Mouse (Mus musculus) embryo, embryonic 10.5 days (tissue): ENCODE results near the gene Rps6ka3.
A peak's percentile ranks its signal among the peaks of the same experiment; 100 is the strongest.

Experiments
- DNase-seq: peaks from one replicate; pipeline ENCODE4 v3.0.0-alpha.2; 2015; ENCODE audit warnings: low spot score

Gene Rps6ka3

DNA sequence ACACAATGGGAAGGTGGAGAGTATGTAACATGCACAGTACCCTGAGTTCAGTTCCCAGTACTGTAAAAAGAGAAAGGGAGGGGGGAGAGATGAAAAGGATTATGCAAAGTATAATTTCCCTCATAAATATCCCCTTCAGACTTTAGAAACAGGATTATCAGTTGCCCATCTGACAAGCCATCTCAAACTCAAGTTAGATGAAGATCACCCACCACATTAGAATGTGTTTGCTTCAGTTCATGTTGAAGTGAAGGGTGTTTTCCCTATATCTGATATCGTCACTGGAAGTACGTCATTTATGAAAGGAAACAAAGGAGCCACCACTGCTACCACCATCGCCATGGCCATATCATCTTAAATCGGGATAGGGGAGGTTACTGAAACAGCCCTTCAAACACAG is at the start of gene Rps6ka3:
TSS of gene Rps6ka3 (plus strand) at position 301 of the 400 bp plus-strand sequence.
- no peak for DNase-seq

DNA sequence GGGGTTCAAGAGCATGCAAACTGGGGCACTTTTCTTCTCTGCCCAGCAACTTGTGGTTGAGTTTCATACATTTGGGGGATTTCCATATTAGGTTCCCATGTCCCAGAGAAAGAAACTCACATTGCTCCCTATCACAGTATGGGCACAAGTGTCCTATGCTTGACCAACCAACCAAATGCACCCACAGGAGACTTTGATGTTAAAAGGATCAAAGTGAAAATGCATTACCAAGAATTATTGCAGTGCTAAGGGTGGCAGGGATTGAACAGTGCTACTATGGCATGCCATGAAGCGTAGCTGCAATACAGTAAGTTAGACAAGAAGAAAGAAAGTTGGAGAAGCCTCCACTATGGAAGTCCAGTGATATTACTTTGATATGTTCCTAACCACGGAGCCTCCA is 40.9 kb upstream of the Rps6ka3 start:
- DNase-seq: no peak

DNA sequence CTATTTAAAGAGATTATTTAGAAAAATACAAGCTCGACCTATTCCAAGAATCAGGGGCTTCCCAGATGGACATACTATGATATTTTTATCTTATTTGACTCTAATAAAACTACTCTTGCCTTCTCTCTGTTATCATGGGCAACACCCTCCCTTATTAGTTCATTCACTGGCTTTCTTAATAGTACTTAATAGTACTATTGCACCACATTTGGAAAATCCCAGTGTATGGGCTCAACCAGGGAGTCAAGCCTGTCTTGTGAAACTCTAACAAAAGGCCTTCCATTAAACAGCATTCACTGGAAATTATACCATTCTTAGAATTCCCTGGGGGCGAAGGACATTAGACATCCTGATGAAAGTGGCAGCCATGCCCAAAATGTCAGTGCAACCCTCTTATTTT is 38.5 kb upstream of the Rps6ka3 start:
- no peak for DNase-seq

DNA sequence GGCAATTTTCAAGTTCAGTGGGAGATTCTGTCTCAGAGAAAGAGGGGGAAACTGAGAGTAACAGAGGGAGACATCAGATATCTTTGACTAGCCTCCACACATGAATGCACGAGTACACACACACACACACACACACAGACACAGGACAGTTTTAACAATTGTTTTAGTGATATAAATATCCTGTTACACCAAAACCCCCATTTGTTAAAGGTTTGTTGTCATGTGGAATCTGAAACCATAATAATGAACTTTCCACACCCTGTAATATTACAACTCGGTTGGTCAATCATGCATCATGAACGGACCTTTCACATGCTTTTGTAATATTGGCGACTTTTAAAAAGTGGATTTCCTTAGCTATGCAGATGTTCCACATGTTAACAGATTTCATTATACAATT is 18.5 kb upstream of the Rps6ka3 start:
- DNase-seq: no peak

DNA sequence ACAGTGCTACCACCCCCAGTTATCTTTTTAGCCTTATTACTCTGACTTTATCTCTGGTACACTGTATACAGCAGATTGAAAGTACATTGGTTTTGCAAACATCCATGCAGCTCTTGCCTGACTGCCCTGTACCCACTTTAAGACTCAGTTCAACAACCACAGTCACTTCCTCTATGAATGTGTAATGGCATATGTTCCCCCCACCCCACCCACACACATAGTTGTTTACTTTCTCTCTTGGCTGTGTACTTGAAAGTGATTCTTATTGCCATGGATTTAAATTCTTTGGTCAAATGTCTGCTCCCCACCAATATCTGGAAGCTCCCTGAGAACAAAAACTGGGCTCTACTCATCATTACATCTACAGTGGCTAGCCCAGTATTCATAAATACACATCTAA is 10.6 kb upstream of the Rps6ka3 start:
- no peak for DNase-seq

DNA sequence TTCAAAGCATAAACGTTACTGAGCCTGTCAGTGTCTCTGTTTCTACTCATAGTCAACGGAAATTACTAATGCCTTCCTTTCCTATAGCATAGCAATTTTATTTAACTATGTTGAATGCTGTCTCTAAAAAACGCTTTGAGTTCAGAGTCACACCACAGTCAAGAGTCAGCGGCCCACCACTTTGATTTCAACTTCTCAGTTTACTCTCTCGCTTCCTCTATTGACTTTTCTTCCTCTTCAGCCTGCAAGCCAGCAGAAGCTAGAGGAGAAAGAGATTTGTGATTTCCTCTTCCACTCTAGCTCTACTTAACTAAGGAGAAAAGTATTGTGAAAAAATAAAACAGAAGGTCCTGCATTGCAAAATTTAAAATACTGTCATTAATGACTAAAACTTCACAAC is 10.0 kb upstream of the Rps6ka3 start:
- DNase-seq: no peak

DNA sequence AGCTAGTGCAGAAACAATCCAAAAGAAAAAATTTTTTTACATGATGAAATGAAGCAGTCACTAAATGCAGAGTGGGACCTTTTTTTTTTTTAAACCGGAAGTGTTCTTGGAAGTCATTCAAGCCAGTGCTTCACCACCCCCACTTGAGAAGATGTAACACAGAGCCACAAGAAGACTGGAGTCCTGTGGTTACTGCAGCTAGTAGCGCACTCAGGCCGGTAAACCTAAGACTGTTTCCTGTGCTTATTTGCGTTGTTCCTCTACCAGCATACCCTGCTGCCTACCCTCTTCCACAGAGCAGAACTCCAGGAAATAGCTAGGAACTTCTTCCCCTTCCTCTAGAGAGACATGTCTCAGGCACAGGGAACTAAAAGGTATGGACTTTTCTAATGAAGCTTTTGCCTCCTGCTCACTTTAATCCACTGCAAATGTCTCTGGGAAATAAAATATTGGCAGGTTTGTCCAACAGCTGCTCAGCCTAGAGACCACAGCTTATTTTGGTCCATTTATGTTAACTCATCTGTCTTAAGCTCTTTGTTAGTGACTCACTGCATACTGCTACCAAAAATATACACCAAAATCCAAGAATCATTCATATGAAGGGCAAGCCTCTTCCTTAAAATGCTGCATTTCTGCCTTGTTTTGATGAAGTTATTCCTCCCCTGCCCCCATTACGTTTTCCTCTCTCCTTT is 931 bp downstream of the Rps6ka3 start:
- no peak for DNase-seq

DNA sequence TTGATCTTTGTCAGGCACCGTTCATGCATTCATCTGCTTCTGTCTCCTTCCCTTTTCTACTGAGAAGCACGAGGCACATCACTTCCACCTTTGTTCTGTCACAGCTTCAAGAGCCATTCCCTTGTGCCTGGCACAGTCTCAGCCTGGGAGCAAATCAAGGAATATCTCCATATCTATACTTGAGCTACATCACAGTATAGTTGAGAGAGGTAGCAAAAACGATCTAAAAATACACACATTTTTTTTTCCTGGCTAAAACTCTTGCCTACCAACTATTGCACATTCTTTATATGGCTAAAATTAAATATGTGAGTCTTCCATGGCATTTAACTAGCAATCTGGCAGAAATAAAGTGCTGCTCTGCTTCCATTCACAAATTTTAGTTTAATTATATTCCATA is 5.1 kb downstream of the Rps6ka3 start:
- no peak for DNase-seq

DNA sequence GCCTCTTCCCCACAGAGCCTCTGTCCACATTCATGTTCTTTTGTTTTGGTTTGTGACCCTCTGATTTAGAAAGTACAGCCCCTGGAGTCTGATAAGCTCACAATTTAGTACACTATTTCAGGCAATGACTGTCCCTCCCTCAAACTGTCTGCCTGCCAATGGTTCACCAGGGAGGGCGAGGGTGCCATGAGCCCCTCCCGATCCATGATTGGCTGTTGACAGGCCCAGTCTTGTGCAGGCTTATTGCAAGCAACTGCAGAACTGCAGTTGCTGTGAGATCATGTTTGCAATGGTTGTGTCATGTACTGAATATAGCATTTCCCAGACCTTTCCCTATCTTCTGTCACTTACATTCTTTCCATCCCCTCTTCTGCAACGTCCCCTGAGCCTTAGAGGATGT is 12.4 kb downstream of the Rps6ka3 start:
- no peak for DNase-seq

DNA sequence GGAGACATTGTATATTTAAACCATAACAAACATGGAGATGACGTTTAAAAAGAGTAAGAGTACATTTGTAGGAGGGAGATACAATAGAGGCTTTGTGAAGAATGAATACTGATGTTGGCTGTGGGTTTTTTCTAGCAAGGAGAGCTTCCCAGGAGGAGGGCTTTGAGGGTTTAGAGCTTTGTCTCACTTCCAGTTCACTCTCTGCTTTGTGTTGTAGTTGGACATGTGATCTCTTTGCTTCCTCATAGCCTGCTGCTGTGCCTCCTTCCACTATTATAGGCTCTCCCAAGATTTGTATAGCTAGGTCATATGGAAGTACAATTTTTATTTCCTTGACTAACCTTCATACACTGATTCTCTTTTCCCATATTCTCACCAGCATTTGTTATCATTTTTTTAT is 27.2 kb downstream of the Rps6ka3 start:
- no peak for DNase-seq

DNA sequence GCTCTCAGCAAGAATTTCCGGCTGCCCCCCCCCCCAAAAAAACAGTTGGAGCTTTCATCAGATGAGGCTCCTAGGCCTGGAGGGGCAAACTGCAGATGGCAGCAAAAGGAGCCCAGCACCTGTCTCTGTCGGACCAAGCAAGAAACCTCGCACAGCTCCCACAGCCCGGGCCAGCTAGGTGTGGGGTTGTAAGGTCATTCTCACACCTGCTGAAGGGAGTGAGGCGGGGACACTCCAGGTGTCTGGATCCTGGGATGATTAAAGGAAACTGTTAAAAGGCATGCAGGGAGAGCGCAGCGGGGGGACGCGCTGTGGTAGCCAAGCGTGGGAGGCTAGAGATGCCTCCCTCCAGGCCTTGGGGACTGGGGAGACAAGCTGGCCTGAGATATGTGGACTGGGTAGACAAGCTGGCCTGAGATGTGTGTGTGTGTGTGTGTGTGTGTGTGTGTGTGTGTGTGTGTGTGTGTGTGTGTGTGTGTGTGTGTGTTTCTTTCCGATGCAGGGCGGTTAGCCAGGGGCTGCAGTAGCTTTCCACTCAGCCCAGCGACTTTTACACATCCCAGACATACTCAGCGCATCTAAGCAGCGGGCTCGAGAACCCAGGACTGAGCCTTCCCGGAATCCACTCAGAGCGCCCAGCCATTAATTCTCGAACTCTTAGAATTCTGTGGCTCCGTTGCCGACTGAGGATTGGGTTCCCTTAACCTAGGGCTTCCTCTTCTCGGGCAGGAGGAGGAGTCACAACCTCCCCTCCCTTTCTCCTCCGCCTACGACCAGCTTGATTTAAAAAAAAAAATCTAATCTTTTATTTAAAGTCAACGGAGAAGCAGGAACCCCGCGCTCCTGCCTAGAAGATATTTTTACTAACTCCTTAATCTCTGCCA is 44.1 kb downstream of the Rps6ka3 start:
- DNase-seq: peak; percentile 48

DNA sequence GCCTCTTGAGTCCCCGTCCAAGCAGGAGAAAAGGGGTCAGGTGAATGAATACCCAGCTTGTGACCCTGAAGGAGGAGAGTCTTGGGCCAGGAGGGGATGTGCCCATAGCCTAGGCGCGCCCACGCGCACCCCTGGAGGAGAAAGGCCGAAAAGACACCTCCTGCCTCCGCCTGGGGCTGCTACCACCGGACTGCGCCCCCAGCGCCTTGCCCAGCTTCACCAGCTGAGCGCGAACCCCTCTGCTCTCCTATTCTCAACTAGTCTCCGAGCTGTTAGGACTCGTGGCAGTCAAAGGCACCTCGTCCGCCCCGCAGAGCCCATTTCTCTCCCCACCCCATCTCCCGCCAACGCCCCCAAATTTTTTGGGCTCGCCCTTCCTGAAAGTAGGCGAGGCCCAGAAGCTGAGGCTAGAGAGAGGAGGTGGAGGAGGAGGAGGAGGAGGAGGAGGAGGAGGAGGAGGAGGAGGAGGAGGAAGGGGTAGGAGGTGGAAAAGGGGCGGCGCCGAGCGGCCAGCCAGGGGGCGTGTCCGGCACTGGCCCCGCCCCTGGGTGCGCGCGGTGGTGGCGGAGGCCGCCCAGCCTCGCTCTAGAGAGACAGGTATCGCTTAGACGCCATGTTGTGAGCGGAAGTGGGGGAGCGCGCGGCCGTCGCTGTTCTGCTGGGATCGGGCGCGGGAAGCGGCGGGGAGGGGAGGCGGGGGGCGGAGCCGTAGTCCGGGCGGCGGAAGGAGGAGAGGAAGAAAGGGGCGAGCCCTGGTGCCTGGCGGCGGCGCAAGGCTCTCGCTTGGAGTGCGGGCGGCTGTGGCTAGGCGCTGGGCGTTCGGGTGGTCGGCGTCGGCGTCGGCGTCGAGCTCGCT is 45.2 kb downstream of the Rps6ka3 start:
- DNase-seq: peak; percentile 88

DNA sequence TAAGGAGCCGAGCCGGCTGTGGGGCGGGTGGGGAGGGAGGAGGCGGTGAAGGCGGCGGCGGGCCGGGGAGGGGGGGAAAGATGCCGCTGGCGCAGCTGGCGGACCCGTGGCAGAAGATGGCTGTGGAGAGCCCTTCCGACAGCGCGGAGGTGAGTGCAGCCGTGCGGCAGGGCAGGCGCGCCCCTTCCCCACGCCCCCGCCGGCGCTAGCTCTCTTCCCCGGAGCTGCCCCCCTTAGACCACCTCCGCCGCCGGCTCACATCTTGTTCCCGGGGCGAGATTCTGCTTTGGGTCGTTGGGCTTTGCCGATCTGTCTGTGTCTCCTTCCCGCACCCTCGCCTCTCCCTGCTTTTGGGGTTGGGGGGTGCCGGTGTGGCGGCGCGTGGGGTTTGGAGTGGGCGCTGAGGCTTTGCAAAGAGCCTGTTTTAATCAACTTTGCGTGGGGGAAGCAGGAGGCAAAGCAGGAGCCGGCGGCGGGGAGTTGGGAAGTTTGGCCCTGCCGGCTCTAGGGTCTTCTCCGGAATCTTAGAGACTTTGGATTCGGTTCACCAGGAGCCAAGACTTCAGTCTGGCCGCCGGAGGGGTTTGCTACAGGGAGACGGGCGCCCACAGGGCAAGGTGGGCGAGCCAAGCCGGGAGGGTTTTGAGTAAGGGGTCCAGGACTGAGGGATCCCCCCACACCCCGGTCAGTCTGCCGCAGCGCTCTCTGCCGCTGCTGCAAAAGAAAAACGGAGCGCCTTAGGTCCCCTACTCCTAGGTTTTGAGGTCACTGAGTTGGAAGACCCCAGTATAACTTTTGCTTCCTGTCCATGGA is 46.1 kb downstream of the Rps6ka3 start:
- DNase-seq: peak; percentile 22

DNA sequence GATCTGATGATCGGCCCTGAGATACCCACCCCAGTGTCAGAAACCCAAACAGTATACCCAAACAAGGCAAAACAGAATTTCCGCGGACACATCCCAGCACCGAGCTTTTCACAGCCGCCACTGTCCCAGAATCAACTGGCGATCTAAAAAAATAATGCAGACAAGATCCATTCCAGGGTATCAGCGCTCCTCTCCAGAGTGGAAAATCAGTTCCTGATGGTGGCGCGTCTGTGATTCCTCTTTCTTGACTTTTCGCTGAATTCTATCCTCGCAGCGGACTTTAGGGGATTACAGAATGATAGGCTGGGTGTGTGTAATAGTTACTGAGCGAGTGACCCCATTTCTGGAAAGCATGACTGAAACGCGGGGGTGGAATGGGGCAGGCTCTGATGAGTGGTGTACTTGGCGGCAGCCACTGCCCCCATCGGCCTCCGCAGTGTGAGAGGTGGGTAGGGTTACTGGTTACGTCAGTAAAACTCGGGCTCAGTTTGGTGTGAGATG is 46.9 kb downstream of the Rps6ka3 start:
- DNase-seq: peak; percentile 62

DNA sequence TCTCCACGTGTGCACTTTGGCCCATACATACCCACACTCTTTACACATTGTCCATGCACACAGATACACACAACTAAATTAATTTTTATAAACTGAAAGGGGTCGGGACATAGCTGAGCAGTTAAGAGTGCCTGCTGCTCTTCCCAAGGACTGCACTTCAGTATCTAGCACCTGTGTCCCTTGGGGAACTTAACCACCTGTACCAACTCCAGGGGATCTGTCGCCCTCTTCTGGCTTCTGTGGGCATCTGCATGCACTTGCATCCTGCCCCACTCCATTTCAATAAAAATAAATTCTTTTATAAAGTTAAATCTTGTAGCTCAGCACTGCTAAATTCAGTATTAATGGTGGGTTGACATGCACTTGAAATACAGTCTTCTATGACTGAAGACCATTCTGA is 54.6 kb downstream of the Rps6ka3 start:
- peak; percentile 18 for DNase-seq

DNA sequence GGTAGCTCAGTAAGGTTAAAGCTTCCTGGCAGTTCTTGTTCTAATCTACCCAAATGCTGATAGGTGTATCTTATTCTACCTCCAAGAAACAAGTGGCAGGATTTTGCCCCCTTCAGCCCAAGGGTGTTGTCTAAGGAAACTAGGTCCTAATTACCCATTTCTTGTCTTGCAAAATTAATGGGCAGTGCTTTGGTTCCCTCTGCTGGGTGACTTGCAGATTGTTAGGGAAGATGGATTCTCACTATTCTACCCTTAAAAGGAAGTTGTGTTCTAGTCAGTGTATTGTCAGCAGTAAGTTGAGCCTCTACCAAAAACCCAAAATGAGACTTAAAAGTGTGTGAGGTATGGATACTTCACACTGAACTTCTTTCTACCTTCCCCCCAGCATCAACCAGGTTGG is 59.0 kb downstream of the Rps6ka3 start:
- DNase-seq: peak; percentile 14

DNA sequence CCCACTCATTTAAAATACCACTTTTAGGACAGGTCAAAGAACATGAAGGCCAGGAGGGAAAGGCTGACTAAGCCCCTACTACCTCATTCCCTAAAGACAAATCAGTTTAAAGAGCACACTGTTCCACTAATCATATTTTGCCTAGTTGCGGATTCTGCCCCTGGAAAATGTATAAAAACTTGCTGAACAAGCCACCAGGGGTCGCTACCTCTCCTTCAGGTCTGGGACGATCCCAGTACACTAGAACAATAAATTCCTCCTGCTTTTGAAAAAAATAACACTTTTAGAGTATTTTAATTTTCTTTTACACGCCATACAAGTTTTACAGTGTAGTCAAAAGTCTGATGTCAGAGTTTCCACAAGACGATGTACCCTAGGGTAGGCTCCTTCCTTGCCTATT is 76.7 kb downstream of the Rps6ka3 start:
- peak; percentile 13 for DNase-seq

DNA sequence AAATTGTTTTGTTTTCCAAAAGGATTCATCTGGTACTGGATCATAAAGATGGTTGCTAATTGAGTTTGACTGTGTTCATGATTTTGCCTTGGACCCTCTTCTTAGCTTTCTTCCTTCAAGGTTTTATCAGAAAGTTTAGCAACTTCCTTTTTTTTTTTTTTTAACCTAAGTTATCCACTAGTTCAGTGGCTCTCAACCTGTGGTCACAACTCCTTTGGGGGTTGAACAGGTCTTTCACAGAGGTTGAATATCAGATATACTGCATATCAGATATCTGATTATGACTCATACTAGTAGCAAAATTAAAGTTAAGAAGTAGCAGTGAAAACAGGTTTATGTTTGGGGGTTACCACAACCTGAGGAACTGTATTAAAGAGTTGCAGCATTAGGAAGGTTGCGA is 85.8 kb downstream of the Rps6ka3 start:
- no peak for DNase-seq

DNA sequence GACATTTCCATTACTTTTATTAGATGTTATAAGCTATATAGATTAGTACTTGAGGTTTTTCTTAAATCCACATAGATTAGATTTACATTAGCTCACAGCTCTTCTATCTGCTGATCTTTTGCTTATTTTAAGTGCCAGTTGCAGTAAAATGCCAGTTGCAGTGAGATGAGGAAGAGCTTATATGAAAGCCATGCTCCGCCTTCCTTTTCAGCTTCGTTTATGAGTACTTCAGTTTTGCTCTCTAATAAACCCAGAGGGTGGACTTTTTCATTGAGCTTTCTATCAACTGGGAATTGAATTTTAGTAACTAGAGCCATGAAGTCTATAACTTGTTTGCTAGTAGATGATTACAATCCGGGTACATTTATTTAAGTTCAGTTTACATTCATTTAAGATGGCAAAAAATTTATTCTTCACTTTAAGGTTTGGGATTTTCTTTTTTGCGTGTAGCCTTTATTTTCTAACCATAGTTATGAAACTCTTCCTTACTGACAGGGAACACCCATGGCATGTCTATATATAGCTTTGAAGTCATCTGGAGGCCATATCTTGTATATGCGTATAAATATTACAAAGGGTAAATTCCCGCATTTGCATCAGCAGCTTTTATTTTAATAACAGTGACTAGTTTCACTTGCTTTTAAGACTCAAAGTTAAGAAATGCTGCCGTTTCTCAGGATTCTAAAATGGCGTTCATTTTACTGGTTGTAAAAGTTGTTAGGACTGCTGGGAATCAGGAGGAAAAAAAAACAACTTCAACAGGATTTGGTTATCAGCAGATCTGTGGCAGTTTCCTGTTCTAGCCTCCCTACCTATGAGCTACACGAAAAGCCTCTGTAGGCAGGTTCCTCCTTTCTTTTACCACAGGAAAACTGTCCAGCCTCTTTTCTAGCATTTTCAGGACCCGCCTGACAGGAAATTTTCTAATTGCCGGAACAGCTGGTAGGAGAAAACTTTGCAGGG is 92.5 kb downstream of the Rps6ka3 start:
- DNase-seq: no peak

DNA sequence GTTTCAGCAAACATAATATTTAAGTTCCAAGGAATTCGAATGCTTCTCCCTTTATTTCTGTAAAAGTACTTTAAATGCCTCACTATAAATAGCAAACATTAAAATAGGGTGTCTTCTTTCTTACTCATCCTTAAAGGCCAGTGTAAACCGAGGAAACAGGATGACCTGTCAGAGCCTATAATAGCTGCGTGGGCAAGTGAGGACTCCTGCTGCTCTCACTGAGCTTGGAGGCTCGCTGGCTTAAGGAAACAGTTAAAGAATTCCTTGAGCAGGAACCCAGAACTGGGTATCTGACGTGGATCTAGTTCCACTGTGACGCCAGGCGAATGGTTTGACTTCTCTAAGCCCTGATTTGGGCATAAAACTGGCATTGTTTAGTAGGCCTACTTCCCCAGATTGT is 105.2 kb downstream of the Rps6ka3 start:
- no peak for DNase-seq
